Mouse (Mus musculus) ES-CJ7 (cell line): ENCODE measurements at regions not wholly inside any gene's neighbourhood (a gene's known extent, or its start where the extent isn't known, plus 50 kb on each side); places are given as distances from the start of the nearest gene placed in this dataset.

Experiments
- DNase-seq: peaks from one replicate; pipeline ENCODE4 v3.0.0; 2011; ENCODE audit warnings: low read depth, low spot score

GRCm38 (mm10) chr12:6638761-6639281 is 1263.3 kb upstream of the Klhl29 start:
- no peak for DNase-seq

GRCm38 (mm10) chr12:6637771-6638305 is 1262.4 kb upstream of the Klhl29 start:
- DNase-seq, result no peak

- no peak for DNase-seq
These were observed 1247.2 kb upstream of the Klhl29 start for GRCm38 (mm10) chr12:6622575-6623146.

- no peak for DNase-seq
These were observed 1225.6 kb upstream of the Klhl29 start for GRCm38 (mm10) chr12:6601111-6601510.

- DNase-seq, result peak; percentile 98
These were observed 1220.0 kb upstream of the Klhl29 start for GRCm38 (mm10) chr12:6595484-6595883.

GRCm38 (mm10) chr12:6590231-6590630 is 1214.7 kb upstream of the Klhl29 start:
- DNase-seq, result no peak

GRCm38 (mm10) chr12:6588031-6588701 is 1212.7 kb upstream of the Klhl29 start:
- peak; percentile 38 for DNase-seq

- DNase-seq, result no peak
These were observed 1204.7 kb upstream of the Klhl29 start for GRCm38 (mm10) chr12:6580195-6580594.

GRCm38 (mm10) chr12:6576866-6577360 is 1201.4 kb upstream of the Klhl29 start:
- no peak for DNase-seq
